Mouse (Mus musculus) megakaryocyte-erythroid progenitor cell, adult 5-6 weeks (primary cell): ENCODE data around the gene Adgrf5. TPM values are rescaled to one million over a fixed set of nuclear protein-coding genes. Genes with fewer than 3 reads are reported as not detected.

Experiments
- ATAC-seq: replicated peaks from 2 replicates; pipeline ENCODE4 v1.8.0; 2016; ENCODE audit warnings: mild to moderate bottlenecking, inconsistent platforms; ENCODE audit not compliant: severe bottlenecking, poor library complexity, low FRiP score, low TSS enrichment
- total RNA-seq, 2 experiments: library from RNA; stranded (forward) in 1 of 2; stranded (reverse) in 1 of 2; fragments of 200-1000, 215-1000 nt in 1 of 2; fragments of >200 nt in 1 of 2; fragmentation: Nextera tagmentation in 1 of 2; gene quantifications; 2 replicates each; pipeline ENCODE4 v1.2.3; 2014 to 2017

Adgrf5 gene
- total RNA-seq, 2 experiments from 2014 or later = not detected

DNA sequence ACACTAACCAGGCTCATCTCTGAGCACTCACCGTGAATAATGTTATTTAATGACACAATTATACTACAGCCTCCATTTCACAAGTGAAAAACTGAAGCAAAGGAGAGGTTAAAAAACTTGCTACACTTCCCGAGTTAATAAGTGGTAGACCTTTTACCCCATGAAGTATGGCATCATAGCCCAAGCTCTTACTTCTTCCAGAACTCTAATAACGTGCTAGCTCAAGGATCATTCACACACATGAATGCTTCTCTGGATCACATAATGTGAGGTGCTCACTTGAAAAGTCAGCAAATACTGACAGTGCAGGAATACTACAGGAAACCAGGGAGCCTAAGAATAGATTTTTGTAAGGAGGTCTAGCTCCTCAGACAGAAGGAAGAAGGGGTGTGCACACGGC lies 12.4 kb downstream of the Adgrf5 start:
- no peak for ATAC-seq

DNA sequence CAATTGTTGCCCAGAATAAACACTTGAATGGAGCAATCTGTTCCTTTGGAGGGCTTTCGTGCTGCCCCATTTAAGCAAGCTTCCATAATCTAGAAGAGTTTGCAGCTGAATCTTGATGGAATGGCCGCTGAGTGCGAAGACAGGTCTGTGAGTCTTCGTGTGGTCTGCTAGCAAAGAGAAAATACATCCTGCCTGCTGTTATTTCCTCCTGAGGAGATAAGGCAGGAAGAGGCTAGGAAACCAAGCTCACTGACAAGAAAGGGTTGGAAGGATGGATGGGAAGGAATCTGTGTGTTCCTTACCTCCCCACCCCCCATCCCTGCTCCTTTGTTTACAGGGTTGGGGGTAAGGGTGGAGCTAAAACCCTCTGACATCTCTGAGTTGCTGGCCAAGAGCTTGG lies 13.8 kb downstream of the Adgrf5 start:
- no peak for ATAC-seq

DNA sequence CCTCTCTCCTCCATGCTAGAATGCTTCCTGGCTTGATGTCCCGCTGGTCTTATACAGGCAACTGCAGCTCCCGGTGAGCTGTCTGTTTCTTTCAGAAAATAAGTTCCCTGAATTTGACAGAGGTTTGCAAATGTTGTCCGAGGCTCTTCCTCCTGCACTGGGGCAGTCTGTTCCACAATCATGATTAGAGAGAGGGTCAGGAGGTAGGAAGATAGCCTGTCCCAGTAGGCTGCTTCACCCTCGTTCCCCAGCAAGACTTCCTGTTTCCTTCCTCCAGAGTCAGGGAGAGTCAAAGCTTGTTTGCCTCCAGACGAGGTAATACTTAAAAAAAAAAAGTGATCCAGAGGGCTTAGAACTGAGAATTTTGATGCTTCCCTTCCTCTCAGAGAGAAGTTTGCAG lies 16.3 kb downstream of the Adgrf5 start:
- ATAC-seq = peak; percentile 34; the same call in 1 of the 2 replicates

DNA sequence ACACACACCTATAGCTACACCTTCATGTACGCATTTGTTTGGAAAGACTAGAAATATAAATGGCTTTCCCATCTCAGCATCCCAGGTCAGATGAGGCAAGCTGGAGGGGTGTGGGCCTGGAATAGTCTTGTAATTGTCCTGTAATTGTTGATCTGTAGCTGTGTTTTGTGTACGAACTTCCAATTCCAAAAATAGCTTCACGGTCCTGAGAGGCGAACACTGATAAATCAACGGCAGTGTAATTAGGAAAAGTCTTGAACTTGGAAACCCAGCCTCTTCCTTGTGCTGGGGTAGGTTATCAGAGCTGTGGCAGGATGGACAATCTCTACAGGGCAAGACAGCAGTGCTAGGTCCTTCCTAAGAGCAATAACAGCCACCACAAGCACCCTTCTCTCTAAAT lies 18.5 kb downstream of the Adgrf5 start:
- no peak for ATAC-seq

DNA sequence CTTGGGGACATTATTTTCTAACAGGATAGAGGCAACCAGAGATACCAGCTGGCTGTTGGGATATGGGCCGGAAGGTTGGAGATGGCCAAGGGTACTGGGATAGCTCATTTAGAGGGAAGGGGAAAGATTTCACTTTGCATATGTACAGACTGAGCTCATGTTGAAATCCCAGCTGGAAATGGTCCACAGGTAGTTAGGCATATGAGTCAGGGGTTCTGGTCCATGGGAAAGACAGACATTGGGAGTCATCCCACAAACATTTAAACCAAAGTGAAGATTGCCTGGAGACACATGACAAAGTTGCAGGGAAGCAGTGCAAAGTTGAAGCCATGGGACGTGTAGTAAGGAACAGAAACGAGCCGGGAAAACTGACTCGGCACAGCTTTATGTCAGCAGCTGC lies 26.1 kb downstream of the Adgrf5 start:
- no peak for ATAC-seq

DNA sequence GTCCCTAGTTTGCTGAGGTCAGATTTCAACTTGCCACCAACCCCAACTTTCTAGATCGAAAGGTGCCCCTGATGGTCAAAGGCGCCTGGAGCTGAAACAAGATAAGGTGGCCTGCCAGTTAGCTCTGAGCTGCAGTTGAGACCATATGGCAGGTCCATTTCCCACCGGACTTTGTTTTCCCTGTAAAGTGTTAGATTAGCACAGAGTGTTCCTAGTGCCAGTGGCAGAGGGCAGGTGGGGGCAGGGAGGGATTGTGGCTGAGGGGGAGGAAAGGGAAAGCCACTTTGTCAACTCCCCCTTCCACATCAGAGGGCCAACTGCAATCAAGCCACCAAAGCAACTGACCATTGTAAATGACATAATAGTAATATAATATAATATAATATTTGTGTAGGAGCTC lies 26.9 kb downstream of the Adgrf5 start:
- no peak for ATAC-seq

DNA sequence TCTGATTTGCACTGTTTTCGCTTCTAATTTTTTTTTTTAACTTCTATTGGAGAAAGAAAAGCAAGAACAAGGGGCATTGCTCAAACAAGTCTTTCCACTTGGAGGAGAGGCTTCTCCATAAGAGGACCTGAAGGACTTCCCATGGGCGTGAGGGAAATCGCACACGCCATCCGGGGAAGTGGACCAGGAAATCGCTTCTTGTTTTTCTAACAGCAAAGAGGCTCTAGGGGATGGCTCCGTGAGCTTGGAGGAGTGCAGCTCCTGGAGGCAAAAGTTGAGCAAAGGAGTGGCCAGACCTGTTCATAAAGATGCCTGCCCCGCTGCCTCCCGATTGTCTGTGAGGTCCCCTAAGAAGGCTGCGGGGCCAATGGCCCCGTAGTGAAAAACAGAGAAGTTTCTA lies 29.0 kb downstream of the Adgrf5 start:
- no peak for ATAC-seq

DNA sequence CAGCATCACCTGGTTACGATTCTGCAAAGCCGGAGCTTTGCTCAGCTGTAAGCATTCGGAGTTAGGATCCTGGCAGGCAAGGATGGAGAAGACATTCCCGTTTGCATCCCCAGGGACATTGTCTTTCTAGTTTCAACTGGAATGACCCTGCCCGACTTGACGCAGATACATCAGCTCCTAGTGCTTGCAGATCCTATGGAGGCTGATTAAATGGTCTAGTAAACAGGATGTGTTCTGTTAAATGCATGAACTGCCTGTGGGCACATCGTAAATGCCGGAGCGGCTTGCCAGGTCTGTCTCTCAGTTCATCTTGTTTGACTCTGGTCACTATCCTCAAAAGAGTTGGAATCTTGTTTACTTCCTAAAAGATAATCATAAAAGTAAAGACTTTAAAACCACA lies 31.9 kb downstream of the Adgrf5 start:
- no peak for ATAC-seq

DNA sequence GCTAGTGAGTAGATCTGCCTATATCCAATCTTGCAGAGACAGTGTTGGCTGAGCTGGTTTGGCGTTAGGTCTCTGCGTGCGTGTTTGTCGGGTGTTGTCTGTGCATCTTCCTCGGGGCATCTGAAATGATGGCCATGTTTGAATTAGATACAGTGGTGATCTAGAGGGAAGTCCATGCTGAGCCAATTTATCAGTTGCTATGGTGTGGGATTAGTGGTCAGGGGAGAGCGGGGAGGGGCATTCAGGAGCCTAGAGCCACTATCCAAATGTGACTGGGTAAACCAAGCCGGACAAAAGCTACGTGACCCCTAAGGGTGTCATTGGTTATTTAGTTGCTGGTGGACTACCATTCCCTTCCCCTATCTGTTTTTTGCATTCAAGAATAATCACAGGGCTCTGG lies 33.4 kb downstream of the Adgrf5 start:
- ATAC-seq = no peak

DNA sequence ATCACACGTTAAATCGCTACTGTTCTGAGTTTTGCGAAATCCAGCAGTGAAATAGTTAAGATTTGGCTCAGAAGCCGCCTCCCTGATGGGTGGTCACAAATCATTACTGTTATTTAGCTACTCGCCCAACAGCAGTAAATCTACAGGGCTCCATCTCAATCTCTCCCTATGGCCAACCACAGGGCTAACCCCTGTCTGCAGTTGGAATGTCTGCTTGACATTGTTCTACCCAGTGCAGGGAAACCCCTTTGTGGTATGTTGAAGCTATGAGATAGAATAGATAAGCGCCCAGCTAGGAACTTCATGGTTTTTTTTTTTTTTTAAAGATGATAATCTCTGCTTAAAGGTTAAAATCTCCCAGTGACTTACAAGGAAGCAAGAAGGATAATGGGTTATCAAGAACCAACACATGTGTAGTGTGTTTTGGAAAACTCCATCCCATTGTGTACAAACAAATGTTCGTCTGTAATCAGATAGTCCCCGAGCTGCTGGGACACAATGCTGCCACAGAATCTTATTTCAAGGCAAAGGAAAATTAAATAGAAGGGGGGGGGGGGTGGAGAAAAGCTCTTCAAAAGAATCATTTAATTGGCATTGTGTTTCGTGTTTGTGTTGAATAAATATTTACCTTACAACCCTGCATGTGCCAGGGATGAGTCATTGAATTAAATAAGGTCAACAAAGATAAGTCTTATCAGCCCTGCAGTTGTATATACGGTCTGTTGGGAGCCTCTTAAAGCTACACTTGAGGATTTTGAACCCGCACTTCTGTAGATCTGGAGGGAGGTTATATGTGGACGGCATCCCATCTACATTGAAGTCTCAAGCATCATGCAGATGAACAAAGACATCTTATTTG lies 35.4 kb downstream of the Adgrf5 start:
- peak; percentile 90 for ATAC-seq

DNA sequence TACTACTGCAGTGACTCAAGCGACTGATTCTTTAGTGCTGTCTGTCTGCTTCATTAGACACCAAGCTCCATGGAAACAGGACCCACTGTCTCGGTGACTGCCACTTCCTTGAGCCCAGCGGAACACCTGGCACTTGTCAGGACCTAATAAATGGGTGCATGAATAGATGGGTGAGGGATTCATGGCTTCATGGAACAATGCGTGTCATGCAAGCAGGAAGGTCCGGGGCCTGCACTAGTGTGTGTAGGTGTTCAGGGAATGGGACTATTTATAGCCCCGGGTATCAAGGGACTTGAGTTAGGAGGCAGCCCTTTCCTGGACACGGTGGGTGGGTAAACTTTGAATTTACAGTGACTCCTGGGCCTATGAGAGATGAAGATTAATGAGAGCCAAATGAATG lies 38.4 kb downstream of the Adgrf5 start:
- no peak for ATAC-seq

DNA sequence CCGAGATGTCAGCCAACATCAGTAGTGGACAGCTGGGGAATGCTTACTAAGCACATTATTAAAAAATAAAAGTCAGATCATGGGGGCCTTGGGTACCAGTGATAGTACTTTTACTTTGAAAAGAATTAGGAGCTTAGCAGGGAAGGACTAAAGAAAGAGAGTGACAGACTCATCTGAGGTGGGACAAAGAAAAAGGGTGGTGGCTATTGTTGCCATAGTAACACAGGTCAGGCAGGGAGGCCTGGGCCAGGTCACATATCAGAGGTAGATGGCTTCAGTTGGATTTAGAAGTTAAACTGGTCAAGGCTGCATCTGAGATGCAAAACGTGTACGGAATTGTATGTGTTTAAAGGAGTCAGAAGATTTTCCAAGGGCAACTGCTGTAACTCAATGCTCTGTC lies 38.9 kb downstream of the Adgrf5 start:
- ATAC-seq = no peak

DNA sequence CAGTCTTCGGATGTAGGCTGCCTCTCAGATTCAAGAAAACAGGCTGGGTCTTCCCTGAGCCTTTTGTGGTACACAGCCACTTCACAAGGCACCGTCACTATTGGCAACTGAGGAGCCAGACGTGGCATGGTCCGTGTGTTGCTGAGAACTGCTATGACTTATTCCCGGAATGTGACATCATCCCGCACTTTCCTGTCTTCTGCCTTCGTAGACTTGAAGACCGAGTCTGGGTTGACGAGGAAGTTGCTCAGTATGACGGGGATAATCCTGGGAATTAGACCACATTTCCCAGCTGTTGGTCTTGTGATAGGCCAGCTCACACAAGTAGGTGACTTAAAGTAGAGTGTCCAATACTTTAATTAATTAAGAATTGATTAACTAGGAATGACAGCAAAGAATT lies 40.2 kb downstream of the Adgrf5 start:
- ATAC-seq = no peak

DNA sequence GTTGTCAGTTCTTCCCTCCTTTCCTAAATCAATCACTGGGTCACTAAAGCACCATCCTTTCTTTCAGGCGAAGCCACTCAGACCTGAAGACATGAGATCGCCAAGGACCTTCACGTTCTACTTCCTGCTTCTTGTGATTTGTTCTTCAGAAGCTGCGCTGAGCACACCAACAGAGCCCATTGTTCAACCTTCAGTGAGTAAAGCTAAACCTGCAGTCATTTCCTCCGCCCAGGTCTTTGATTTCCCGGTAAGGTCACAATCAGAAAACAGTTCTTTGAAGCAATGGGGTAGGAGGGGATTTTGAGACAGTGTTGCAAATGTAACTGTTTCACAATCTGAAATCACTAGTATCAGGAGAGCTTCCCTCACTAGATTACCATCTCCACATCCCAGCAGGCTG lies 43.6 kb downstream of the Adgrf5 start:
- no peak for ATAC-seq

DNA sequence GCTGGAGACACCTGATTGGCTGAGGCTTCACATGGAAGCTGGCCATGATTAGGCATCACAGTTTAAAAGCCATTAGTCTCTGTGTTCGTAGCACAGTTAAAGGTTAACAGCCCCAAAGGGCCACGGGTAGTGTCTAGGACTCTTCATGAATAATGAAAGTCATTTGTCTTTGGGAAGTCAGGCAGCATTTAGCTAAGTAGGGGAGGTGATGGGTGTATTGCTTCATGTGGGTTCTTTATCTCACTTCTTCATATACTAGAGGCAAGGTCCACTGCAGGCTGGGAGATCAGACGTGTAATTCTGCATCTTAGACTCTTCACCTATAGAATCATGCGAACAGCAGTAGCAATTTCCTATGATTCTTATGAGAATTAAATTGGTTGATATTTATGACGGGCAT lies 44.2 kb downstream of the Adgrf5 start:
- ATAC-seq = no peak

DNA sequence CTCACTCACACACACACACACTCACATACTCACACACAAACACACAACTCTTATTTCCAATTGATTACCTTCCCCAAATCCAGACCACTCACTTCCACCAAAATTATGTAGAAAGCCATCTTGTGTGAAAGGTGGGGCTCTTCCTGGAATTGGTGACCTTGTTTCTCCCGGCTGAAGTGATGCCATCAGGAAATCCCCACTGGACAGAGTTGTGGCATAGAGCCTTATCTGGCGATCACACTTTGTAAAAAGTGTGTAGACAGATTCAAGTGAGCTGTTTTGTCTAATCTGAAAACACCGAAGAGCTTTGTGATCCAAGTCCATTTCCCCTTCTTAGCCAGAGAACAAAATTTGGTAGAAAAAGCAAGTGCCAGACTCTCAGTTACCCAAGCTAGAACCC lies 46.1 kb downstream of the Adgrf5 start:
- no peak for ATAC-seq

DNA sequence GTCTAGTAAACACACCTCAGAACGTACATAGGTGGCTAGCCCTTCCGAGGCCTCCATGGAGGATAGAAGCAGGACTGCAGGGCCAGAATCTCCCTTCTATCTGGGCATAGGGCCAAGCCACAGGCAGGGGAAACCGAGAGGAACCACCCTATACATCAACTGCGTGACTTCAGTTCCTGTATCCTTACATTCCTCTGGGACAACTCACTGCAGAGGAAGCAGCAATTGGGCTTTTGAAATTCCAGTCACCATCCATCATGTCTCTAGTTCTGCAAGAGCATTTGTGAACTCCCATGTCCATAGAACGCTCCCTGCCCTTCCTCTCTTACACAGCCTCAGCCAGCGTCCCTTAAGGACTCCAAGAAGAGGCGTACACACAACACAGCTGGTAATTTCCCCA lies 47.3 kb downstream of the Adgrf5 start:
- peak; percentile 74; the same call in 1 of the 2 replicates for ATAC-seq

DNA sequence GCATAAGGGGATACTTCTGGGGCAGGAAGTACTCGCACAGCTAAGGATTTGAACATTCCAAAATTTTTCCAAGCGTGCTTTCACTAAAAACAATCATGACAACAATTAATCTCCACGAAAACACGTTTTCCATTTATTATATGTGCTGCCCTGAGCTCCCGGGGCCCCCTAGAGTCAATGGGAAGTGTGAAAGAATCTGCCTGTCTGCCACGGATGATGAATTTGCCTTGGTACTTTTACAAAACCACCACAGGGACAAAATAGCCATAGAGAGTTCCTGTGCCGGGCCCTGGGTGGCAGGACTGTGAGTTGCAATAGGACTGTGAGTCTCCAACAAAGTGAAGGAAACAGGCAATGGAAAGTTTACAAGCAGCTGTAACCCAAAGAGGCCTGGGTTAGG lies 52.9 kb downstream of the Adgrf5 start:
- ATAC-seq = no peak

DNA sequence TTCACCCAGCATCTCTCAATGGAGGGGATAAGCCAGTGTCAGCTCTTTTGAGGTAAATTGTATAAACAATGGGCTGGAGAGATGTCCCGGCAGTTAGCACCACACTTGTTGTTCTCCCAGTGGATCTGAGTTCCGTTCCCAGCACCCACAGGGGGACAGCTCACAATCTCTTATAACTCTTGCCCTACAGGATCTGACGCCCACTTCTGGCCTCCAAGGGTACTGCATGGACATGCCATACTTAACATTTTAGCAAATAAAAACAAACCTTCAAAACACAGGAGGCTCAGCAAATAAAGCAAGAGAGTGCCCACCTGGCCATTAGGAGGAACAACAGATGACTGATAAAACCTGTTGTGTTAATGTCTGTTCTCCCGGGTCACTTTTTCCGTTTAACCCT lies 59.0 kb downstream of the Adgrf5 start:
- no peak for ATAC-seq

DNA sequence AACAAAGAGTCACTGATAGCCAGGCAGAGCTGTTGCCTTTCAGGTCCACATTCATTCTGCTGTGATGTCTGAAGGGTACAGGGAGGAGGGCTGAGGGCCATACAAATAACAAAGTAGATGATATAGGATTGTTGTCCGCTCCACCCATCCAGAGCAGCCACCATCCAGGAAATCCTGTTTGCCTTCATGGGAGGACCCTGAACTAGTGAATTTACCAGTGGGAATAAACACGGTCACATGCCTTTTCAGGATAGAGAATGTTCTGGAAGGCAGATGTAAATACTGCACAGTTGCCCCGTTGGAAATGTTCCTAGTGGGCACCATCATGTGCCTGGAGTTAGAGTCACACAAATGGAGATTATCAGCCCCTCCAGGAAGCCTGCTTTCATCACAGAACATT lies 60.1 kb downstream of the Adgrf5 start:
- no peak for ATAC-seq

DNA sequence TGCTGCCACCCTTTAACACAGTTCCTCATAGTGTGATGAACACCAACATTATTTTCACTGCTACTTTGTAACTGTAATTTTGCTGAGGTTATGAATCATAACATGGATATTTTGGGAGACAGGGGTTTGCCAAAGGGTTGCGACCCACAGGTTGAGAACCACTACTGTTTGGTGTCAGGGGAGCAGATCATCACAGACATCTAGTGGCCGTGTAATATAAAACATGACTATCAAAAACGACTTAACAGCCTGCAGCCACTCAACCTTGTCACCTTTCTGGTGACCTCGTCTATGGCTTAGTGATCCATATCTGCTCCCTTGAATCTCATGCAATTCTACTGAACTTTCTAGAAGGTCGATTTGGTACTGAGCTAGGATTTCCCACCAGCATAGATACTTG lies 63.7 kb downstream of the Adgrf5 start:
- 0 out of 2 replicates have a peak, but pooled peaks have one; percentile 55 for ATAC-seq

DNA sequence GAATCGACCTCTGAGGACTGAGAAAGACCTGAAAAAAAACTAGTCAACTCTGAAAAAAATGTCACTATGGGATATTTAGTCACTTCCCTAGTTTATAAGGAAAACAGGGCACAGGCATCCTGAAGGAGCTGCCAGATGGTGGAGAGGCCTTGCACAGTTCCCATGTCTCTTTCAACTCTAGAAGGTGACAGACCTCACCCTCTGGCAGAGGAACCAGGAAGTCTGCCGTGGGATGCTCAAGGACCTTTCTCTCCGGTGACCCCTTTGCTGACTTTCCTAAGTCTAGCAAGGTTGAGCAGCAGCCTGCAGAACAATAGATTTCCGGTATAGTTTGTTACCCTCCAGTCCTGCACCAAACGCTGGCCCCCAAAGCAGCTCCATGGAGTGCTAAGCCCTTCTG lies 71.4 kb downstream of the Adgrf5 start:
- ATAC-seq = no peak
